Mouse (Mus musculus) ES-Bruce4 (cell line): ENCODE results near the gene Cmc1.

Source experiments
- CTCF ChIP-seq: IDR thresholded peaks from one replicate; pipeline ENCODE4 v1.8.1; 2011; ENCODE audit warnings: low read depth, low read length
- EP300 ChIP-seq: IDR thresholded peaks from 2 replicates; pipeline ENCODE4 v1.6.1; 2011; ENCODE audit warnings: low read depth, low read length; ENCODE audit not compliant: insufficient read depth
- POLR2A ChIP-seq: IDR thresholded peaks from one replicate; pipeline ENCODE4 v1.8.1; 2011; ENCODE audit warnings: low read length; ENCODE audit not compliant: insufficient read depth

DNA sequence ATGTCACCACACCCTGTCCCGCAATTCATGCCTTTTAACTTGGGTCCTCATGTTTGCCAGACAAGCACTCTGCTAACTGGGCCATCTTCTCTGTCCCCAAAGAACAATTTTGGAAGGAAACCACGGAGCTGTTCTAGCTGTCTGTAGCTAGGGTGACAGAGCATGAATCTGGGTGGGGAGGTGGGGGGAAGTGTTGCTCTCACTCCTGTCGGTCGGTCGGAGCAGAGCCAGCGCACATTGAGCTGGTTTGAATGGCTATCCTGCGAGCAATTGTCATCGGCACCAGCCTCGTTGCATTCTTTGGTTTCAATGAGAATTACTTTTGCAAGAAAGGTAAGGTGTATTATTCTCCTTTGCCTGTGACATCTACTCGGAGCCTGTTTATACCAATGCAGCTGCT is 36.8 kb upstream of the Cmc1 start:
- TF ChIP-seq CTCF (no peak), POLR2A (no peak), EP300 (no peak)
